Mouse (Mus musculus) neural tube, embryonic 11.5 days (tissue): ENCODE data around the gene Aym1. TPM values are rescaled to one million over a fixed set of nuclear protein-coding genes. Genes with fewer than 3 reads are reported as not detected.
A peak's percentile ranks its signal among the peaks of the same experiment; 100 is the strongest.
"Not testable (repeated sequence)": the region's sequence is repeated elsewhere in the genome, so short reads cannot be mapped to it uniquely, and the experiment has no call there.

Experiments
- ATAC-seq: fragments of 200-750 bp; cut with Nextera tagmentation; 2 replicates; pipeline ENCODE4 v1.8.0; 2017; ENCODE audit warnings: moderate number of reproducible peaks, mild to moderate bottlenecking, moderate TSS enrichment, moderate library complexity; ENCODE audit not compliant: insufficient read depth, low FRiP score, low TSS enrichment
- DNase-seq: peaks from one replicate; pipeline ENCODE4 v3.0.0-alpha.2; 2015; ENCODE audit warnings: low spot score
- H3K27ac ChIP-seq: fragments of 300-500 bp; sonication (generic); 2 replicates; pipeline ENCODE4 v1.5.1; 2014; ENCODE audit warnings: low read depth, mild to moderate bottlenecking, low read length
- H3K27me3 ChIP-seq: fragments of 300-500 bp; sonication (generic); 2 replicates; pipeline ENCODE4 v1.6.1; 2014; ENCODE audit warnings: mild to moderate bottlenecking, low read length, mixed read lengths; ENCODE audit not compliant: control insufficient read depth, insufficient read depth
- H3K36me3 ChIP-seq: fragments of 300-500 bp; sonication (generic); 2 replicates; pipeline ENCODE4 v1.6.1; 2014; ENCODE audit warnings: mild to moderate bottlenecking, low read length, moderate library complexity, mixed read lengths; ENCODE audit not compliant: control insufficient read depth, insufficient read depth
- H3K4me1 ChIP-seq: fragments of 300-500 bp; sonication (generic); 2 replicates; pipeline ENCODE4 v1.6.1; 2014; ENCODE audit warnings: low read length, mixed read lengths; ENCODE audit not compliant: control insufficient read depth, insufficient read depth
- H3K4me2 ChIP-seq: fragments of 300-500 bp; sonication (generic); 2 replicates; pipeline ENCODE4 v1.6.1; 2014; ENCODE audit warnings: low read depth, mild to moderate bottlenecking, moderate library complexity
- H3K4me3 ChIP-seq: fragments of 300-500 bp; sonication (generic); 2 replicates; pipeline ENCODE4 v1.5.1; 2014; ENCODE audit warnings: low read depth, low read length
- H3K9ac ChIP-seq: fragments of 300-500 bp; sonication (generic); 2 replicates; pipeline ENCODE4 v1.6.1; 2014; ENCODE audit warnings: mild to moderate bottlenecking, low read length
- H3K9me3 ChIP-seq: fragments of 300-500 bp; sonication (generic); 2 replicates; pipeline ENCODE4 v1.6.1; 2016; ENCODE audit warnings: low read length; ENCODE audit not compliant: control insufficient read depth
- WGBS: fragments of 180-500 bp; shearing (Covaris S2); extraction: QIAGEN DNeasy Blood & Tissue Kit; methylation state at CpG from one replicate; pipeline ENCODE4 v1.1.7; 2014; 5-methylcytosine and 5-hydroxymethylcytosine counted together
- polyA plus RNA-seq: library from polyadenylated mRNA; unstranded; fragments of >200 nt; fragmentation: Nextera tagmentation; extraction: Ambion mirVana; gene quantifications from 2 replicates; pipeline ENCODE4 v1.2.1, GENCODE M21; 2014

Aym1 gene
- polyA plus RNA-seq, 1 experiment from 2014 or later, result not detected

GRCm38 (mm10) chr5:113332899-113333298 lies 24.2 kb upstream of the Aym1 start:
- WGBS, result 54% methylated on average over 4 of the region's 4 CpGs
- H3K27ac ChIP-seq, result no peak overlapping the region
- DNase-seq, result no peak
- H3K9ac ChIP-seq, result no peak overlapping the region
- H3K4me2 ChIP-seq, result no peak overlapping the region
- H3K9me3 ChIP-seq, result peaks cover 2% of the 10 kb centered on the region; the same call in 1 of the 2 replicates
- peaks cover 46% of the 10 kb centered on the region for H3K27me3 ChIP-seq
- ATAC-seq, result no peak
- no peak overlapping the region for H3K4me3 ChIP-seq
- H3K4me1 ChIP-seq, result peaks cover 11% of the 10 kb centered on the region
- no peaks in the 10 kb centered on the region for H3K36me3 ChIP-seq

- Histone ChIP-seq H3K4me1 (peaks cover 11% of the 10 kb centered on the region), H3K9me3 (peaks cover 2% of the 10 kb centered on the region; the same call in 1 of the 2 replicates), H3K36me3 (no peaks in the 10 kb centered on the region), H3K9ac (peak overlapping the region; percentile 18; the same call in 1 of the 2 replicates), H3K4me2 (peak overlapping the region; percentile 42), H3K27me3 (peaks cover 50% of the 10 kb centered on the region), H3K27ac (no peak overlapping the region), H3K4me3 (peak overlapping the region; percentile 25)
- ATAC-seq, result no peak
- no peak for DNase-seq
- 7% methylated on average over 33 of the region's 34 CpGs for WGBS
Measured at GRCm38 (mm10) chr5:113334621-113335530, 22.2 kb upstream of the Aym1 start.

- peaks cover 50% of the 10 kb centered on the region for H3K27me3 ChIP-seq
- ATAC-seq, result no peak
- WGBS, result 1% methylated on average over 17 of the region's 17 CpGs
- H3K27ac ChIP-seq, result no peak overlapping the region
- peaks cover 2% of the 10 kb centered on the region; the same call in 1 of the 2 replicates for H3K9me3 ChIP-seq
- peak overlapping the region; percentile 4; the same call in 1 of the 2 replicates for H3K9ac ChIP-seq
- peak overlapping the region; percentile 25 for H3K4me3 ChIP-seq
- peak overlapping the region; percentile 42 for H3K4me2 ChIP-seq
- peak; percentile 68 for DNase-seq
- peaks cover 11% of the 10 kb centered on the region for H3K4me1 ChIP-seq
- no peaks in the 10 kb centered on the region for H3K36me3 ChIP-seq
Measured at GRCm38 (mm10) chr5:113335732-113336131, 21.4 kb upstream of the Aym1 start.

GRCm38 (mm10) chr5:113336281-113336680 lies 20.8 kb upstream of the Aym1 start:
- H3K4me3 ChIP-seq, result no peak overlapping the region
- no peak overlapping the region for H3K9ac ChIP-seq
- peaks cover 2% of the 10 kb centered on the region; the same call in 1 of the 2 replicates for H3K9me3 ChIP-seq
- ATAC-seq, result no peak
- no peak overlapping the region for H3K27ac ChIP-seq
- no peaks in the 10 kb centered on the region for H3K36me3 ChIP-seq
- H3K27me3 ChIP-seq, result peaks cover 50% of the 10 kb centered on the region
- DNase-seq, result no peak
- peaks cover 11% of the 10 kb centered on the region for H3K4me1 ChIP-seq
- no peak overlapping the region; the same call in 1 of the 2 replicates for H3K4me2 ChIP-seq
- 27% methylated on average over 9 of the region's 9 CpGs for WGBS

- ATAC-seq (no peak), DNase-seq (no peak)
- Histone ChIP-seq H3K27ac (no peak overlapping the region), H3K4me2 (no peak overlapping the region), H3K27me3 (peaks cover 37% of the 10 kb centered on the region), H3K9ac (no peak overlapping the region), H3K9me3 (no peaks in the 10 kb centered on the region), H3K36me3 (no peaks in the 10 kb centered on the region), H3K4me1 (peaks cover 11% of the 10 kb centered on the region), H3K4me3 (no peak overlapping the region)
- WGBS, result 30% methylated on average over 16 of the region's 16 CpGs
Measured at GRCm38 (mm10) chr5:113344635-113345386, 12.3 kb upstream of the Aym1 start.

- Histone ChIP-seq H3K27me3 (peaks cover 37% of the 10 kb centered on the region), H3K9ac (no peak overlapping the region), H3K9me3 (no peaks in the 10 kb centered on the region), H3K4me2 (no peak overlapping the region), H3K36me3 (no peaks in the 10 kb centered on the region), H3K4me1 (peaks cover 14% of the 10 kb centered on the region), H3K4me3 (no peak overlapping the region), H3K27ac (no peak overlapping the region)
- 8% methylated on average over 11 of the region's 11 CpGs for WGBS
- ATAC-seq (no peak), DNase-seq (no peak)
Measured at GRCm38 (mm10) chr5:113345781-113346180, 11.3 kb upstream of the Aym1 start.

- DNase-seq, H3K36me3 ChIP-seq, H3K27ac ChIP-seq, ATAC-seq, H3K4me3 ChIP-seq, H3K9ac ChIP-seq, H3K4me2 ChIP-seq, H3K9me3 ChIP-seq: not testable (repeated sequence)
- Histone ChIP-seq H3K4me1 (peaks cover 14% of the 10 kb centered on the region), H3K27me3 (peaks cover 37% of the 10 kb centered on the region)
- WGBS, result 45% methylated on average over 6 of the region's 6 CpGs
Measured at GRCm38 (mm10) chr5:113346651-113347050, 10.4 kb upstream of the Aym1 start.

- no peak overlapping the region for H3K9ac ChIP-seq
- no peak overlapping the region for H3K4me2 ChIP-seq
- H3K4me1 ChIP-seq, result peaks cover 18% of the 10 kb centered on the region
- H3K4me3 ChIP-seq, result no peak overlapping the region
- H3K36me3 ChIP-seq, result no peaks in the 10 kb centered on the region
- H3K27ac ChIP-seq, result no peak overlapping the region
- peaks cover 37% of the 10 kb centered on the region for H3K27me3 ChIP-seq
- H3K9me3 ChIP-seq, result no peaks in the 10 kb centered on the region
- ATAC-seq (no peak), DNase-seq (no peak)
- 35% methylated on average over 12 of the region's 12 CpGs for WGBS
Measured at GRCm38 (mm10) chr5:113347593-113347992, 9.5 kb upstream of the Aym1 start.
